Mouse (Mus musculus) limb, embryonic 11.5 days (tissue): ENCODE measurements around the gene Hist1h2aa. TPM values are rescaled to one million over a fixed set of nuclear protein-coding genes. Genes with fewer than 3 reads are reported as not detected.

Experiments used
- ATAC-seq: fragments of 200-750 bp; cut with Nextera tagmentation; 2 replicates; pipeline ENCODE4 v1.8.0; 2017; ENCODE audit warnings: low read depth; ENCODE audit not compliant: insufficient number of reproducible peaks, low FRiP score, low TSS enrichment
- DNase-seq: peaks from one replicate; pipeline ENCODE4 v3.0.0-alpha.2; 2015; ENCODE audit warnings: low spot score
- H3K27ac ChIP-seq: fragments of 300-500 bp; sonication (generic); replicated peaks from 2 replicates; pipeline ENCODE4 v1.5.1; 2014; ENCODE audit warnings: low read depth, mild to moderate bottlenecking, low read length
- H3K27me3 ChIP-seq: fragments of 300-500 bp; sonication (generic); 2 replicates; pipeline ENCODE4 v1.6.1; 2014; ENCODE audit warnings: mild to moderate bottlenecking, low read length, mixed read lengths; ENCODE audit not compliant: control insufficient read depth, insufficient read depth
- H3K36me3 ChIP-seq: fragments of 300-500 bp; sonication (generic); 2 replicates; pipeline ENCODE4 v1.6.1; 2014; ENCODE audit warnings: mild to moderate bottlenecking, low read length, moderate library complexity, mixed read lengths; ENCODE audit not compliant: control insufficient read depth, insufficient read depth
- H3K4me1 ChIP-seq: fragments of 300-500 bp; sonication (generic); 2 replicates; pipeline ENCODE4 v1.6.1; 2014; ENCODE audit warnings: low read length, mixed read lengths; ENCODE audit not compliant: control insufficient read depth, insufficient read depth
- H3K4me2 ChIP-seq: fragments of 300-500 bp; sonication (generic); 2 replicates; pipeline ENCODE4 v1.6.1; 2014; ENCODE audit warnings: low read depth, mild to moderate bottlenecking, moderate library complexity; ENCODE audit not compliant: severe bottlenecking
- H3K4me3 ChIP-seq: fragments of 300-500 bp; sonication (generic); 2 replicates; pipeline ENCODE4 v1.5.1; 2014; ENCODE audit warnings: low read depth, low read length
- H3K9ac ChIP-seq: fragments of 300-500 bp; sonication (generic); 2 replicates; pipeline ENCODE4 v1.6.1; 2014; ENCODE audit warnings: mild to moderate bottlenecking, low read length
- H3K9me3 ChIP-seq: fragments of 300-500 bp; sonication (generic); 2 replicates; pipeline ENCODE4 v1.6.1; 2016; ENCODE audit warnings: low read length; ENCODE audit not compliant: control insufficient read depth
- WGBS: fragments of 180-500 bp; shearing (Covaris S2); extraction: QIAGEN DNeasy Blood & Tissue Kit; methylation state at CpG from one replicate; pipeline ENCODE4 v1.1.7; 2014; 5-methylcytosine and 5-hydroxymethylcytosine counted together
- polyA plus RNA-seq: library from polyadenylated mRNA; unstranded; fragments of >200 nt; fragmentation: Nextera tagmentation; extraction: Ambion mirVana; gene quantifications from 2 replicates; pipeline ENCODE4 v1.2.1, GENCODE M21; 2014

The Hist1h2aa gene
- polyA plus RNA-seq, 1 experiment from 2014 or later = not detected

DNA sequence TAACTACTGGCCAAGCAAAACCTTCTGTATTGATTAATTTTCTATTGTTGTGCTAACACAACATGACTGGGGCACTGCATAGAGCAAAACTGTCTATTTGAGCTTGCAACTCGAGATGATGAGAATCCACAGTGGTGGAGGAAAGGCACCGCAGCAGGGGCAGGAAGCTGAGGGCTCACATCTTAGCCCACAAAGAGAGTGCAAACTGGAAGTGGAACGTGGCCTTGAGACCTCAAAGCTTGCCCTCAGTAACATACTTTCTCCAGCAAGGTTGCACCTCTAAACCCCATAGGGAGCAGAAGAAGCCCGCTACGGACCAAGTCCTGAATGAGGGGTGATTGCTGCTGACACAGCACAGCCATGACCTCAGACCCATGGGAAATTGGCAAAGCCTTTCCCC is 24.1 kb upstream of the Hist1h2aa start:
- Histone ChIP-seq H3K4me1 (no peaks in the 10 kb centered on the region), H3K9ac (no peak overlapping the region), H3K4me2 (no peak overlapping the region), H3K27ac (no peak overlapping the region), H3K4me3 (no peak overlapping the region), H3K27me3 (no peaks in the 10 kb centered on the region), H3K9me3 (no peaks in the 10 kb centered on the region), H3K36me3 (no peaks in the 10 kb centered on the region)
- no peak for ATAC-seq
- no peak for DNase-seq
- 80% methylated on average over 5 of the region's 5 CpGs for WGBS

DNA sequence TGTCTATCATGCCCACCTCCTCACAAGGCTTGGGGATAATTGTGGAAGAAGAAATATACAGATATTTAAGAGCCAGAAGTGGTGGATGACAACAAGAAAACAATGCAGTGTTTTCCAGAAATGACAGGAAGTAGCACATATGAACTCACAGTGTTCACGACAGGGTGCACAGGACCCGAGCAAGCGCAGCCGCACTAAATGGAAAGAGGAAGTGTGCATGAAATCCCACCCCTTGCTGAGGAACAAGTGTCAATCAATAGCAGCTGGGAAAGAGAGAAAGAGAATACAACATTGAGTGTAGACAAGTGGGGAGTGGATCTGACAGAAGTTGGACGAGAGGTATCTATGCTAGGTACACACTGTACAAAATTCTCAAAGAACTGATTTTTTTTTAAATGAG is 22.9 kb upstream of the Hist1h2aa start:
- Histone ChIP-seq H3K27ac (no peak overlapping the region), H3K4me2 (no peak overlapping the region), H3K9me3 (no peaks in the 10 kb centered on the region), H3K4me3 (no peak overlapping the region), H3K4me1 (no peaks in the 10 kb centered on the region), H3K9ac (no peak overlapping the region), H3K27me3 (no peaks in the 10 kb centered on the region), H3K36me3 (no peaks in the 10 kb centered on the region)
- ATAC-seq = no peak
- no peak for DNase-seq
- WGBS = 83% methylated on average over 5 of the region's 5 CpGs

DNA sequence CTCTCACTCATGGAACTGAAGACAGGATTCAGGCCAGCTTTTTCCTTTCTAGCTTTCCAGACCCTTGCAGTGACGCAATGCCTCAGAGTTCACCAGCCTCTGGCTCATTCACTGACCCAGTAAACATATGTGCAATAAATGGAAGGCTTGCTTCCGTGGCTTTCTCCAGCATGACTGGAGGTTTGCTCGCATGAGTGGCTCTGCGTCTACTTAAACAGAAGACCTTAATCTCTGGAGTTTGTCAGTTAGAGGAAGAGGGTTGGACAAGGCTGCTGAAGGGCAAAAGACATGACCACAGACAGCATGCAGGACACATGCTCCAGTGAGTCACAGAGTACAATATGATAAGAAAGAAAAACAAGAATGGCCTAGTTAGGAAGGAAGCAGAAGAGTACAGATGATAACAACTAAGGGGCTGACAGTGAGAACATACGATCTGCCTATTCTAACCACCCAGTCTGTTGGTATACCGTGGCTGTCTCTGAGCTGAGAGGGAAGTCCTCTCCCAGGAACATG is 20.4 kb upstream of the Hist1h2aa start:
- H3K9ac ChIP-seq = no peak overlapping the region
- no peak overlapping the region for H3K27ac ChIP-seq
- H3K4me2 ChIP-seq = no peak overlapping the region
- 62% methylated on average over 6 of the region's 6 CpGs for WGBS
- DNase-seq (no peak), ATAC-seq (no peak)
- H3K36me3 ChIP-seq = no peaks in the 10 kb centered on the region
- H3K27me3 ChIP-seq = no peaks in the 10 kb centered on the region
- H3K9me3 ChIP-seq = no peaks in the 10 kb centered on the region
- H3K4me1 ChIP-seq = no peaks in the 10 kb centered on the region
- no peak overlapping the region for H3K4me3 ChIP-seq

DNA sequence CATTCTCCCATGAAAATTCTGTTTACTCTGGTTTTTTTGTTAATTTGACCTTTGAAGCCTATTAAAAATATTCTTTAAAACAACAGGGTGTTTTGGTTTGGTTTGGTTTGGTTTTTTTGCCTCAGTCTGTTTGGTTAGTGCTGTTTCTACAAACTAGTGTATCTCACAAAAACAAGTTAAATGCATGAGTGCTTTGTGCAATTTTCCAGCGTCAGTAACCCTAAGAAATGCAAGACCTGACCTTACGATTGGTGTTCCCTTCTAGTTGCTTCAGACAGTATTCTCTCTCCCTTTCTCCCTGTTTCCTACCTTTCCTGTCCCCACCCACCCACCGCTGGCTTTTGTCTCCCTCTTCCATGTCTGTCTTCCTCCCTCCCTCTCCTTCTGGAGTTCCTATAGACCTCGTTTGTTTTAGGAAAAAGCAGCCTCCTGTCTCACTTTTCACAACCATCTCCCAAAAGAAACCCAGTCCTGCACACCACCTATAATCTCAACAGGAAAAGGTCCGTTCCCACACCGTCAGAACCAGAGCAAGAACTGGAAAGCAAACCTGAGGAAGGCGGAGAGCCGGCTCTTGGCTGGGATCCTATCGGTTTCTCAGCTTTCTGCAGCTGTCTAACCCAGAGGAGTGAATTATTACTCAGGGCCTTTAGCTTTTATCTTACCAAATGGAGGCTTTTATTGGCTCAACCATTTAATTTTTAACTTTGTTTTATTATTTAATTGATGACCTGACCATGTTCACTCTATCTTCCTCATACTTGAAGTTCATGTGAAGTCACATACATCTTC is 19.7 kb upstream of the Hist1h2aa start, which contains the start of gene Slc17a4:
Gene Slc17a4 (minus strand): TSS at position 634 of the 792 bp plus-strand sequence.
- no peaks in the 10 kb centered on the region for H3K9me3 ChIP-seq
- H3K27ac ChIP-seq = no peak within 1 kb of the TSS
- DNase-seq = no peak
- H3K4me1 ChIP-seq = no peaks in the 10 kb centered on the region
- no peak for ATAC-seq
- H3K4me2 ChIP-seq = no peak within 1 kb of the TSS
- WGBS = 73% methylated on average over 9 of the region's 9 CpGs
- H3K9ac ChIP-seq = no peak within 1 kb of the TSS
- H3K27me3 ChIP-seq = no peaks in the 10 kb centered on the region
- no peaks in the 10 kb centered on the region for H3K36me3 ChIP-seq
- no peak within 1 kb of the TSS for H3K4me3 ChIP-seq

DNA sequence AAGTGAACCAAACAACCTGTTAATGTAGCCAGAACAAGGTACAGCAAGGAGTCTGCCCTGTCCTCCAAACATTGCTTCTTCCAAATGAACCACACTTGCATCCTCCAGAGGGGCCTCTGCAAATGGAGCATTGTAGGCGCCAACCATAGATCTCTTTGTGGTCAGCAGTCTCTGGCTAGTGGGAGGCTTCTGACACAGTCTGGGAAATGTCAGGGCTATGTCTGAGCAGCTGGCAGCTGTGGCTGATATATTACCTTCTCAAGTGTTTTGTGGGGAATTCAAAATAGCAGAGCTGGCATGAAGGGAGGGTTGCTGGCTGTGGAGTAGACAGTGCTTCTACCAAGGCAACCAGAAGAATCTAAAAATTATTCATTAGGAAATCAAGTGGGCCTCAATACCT is 18.1 kb upstream of the Hist1h2aa start:
- ATAC-seq (no peak), DNase-seq (no peak)
- no peaks in the 10 kb centered on the region for H3K4me1 ChIP-seq
- H3K36me3 ChIP-seq = no peaks in the 10 kb centered on the region
- H3K27ac ChIP-seq = no peak overlapping the region
- no peaks in the 10 kb centered on the region for H3K27me3 ChIP-seq
- no peak overlapping the region for H3K4me2 ChIP-seq
- no peak overlapping the region for H3K9ac ChIP-seq
- no peak overlapping the region for H3K4me3 ChIP-seq
- 66% methylated on average over 1 of the region's 1 CpGs for WGBS
- no peaks in the 10 kb centered on the region for H3K9me3 ChIP-seq

DNA sequence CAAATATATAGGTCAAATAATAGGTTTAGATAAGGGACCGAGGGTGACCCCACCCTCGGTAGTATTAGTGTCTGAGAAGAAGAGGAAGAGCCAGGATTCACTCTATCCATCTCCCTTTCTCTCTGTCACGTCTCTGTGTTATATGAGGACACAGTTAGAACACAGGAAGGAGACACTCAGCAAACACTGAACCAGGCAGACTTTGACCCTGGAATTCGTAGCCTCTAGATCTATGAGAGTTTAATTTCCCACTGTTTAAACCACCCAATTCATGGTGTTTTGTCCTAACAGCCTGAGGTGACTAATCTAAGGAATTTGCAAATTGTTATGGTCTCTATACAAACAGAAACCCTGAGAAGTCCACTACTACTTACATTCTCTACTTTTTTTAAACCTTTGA is 16.6 kb upstream of the Hist1h2aa start:
- Histone ChIP-seq H3K4me3 (no peak overlapping the region), H3K9ac (no peak overlapping the region), H3K9me3 (no peaks in the 10 kb centered on the region), H3K4me1 (no peaks in the 10 kb centered on the region), H3K27me3 (no peaks in the 10 kb centered on the region), H3K27ac (no peak overlapping the region), H3K4me2 (no peak overlapping the region), H3K36me3 (no peaks in the 10 kb centered on the region)
- ATAC-seq = no peak
- no peak for DNase-seq
- 81% methylated on average over 4 of the region's 4 CpGs for WGBS

DNA sequence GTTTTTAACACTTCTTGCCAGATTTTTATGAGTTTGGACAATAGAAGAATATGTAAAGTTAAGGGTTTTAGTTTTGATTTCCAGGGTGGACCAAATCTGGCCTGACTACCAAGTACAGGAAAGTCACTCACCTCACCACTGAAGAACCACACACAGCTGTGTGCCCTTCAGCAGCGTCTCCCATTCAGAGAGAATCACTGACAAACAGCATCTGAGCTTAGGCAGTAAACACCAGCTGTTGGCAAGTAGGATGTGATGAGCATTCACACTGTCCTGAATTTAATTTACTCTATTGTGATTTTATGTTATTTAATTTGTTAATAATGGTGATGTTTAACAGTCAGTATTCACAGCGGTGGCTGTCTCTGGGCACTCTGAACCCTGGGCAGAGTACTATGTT is 8.5 kb upstream of the Hist1h2aa start:
- DNase-seq = no peak
- Histone ChIP-seq H3K27me3 (no peaks in the 10 kb centered on the region), H3K4me1 (no peaks in the 10 kb centered on the region), H3K36me3 (no peaks in the 10 kb centered on the region), H3K4me2 (no peak overlapping the region), H3K27ac (no peak overlapping the region), H3K9me3 (no peaks in the 10 kb centered on the region), H3K4me3 (no peak overlapping the region), H3K9ac (no peak overlapping the region)
- no peak for ATAC-seq
- WGBS = 79% methylated on average over 2 of the region's 2 CpGs

DNA sequence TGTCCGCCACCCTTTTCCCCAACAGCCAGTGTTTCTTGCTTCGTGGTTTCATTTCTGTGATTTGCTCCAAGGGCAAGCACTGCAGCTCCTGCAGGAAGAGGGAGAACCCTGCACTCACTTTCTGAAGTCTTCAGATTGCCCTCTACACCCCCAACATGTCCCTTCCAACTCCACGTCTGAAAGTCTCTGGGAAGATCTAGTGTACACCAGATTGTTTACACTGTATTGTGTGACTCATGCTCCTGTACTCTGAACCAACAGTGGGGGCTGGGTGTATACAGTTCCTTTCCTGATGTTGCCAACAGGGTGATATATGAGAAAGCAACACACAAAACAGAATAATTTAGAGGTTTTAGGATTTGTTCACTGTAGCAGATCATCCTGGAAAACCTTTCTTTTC is 5.6 kb upstream of the Hist1h2aa start:
- no peak overlapping the region for H3K4me2 ChIP-seq
- H3K36me3 ChIP-seq = no peaks in the 10 kb centered on the region
- no peak overlapping the region for H3K4me3 ChIP-seq
- H3K9me3 ChIP-seq = no peaks in the 10 kb centered on the region
- 65% methylated on average over 3 of the region's 3 CpGs for WGBS
- no peak overlapping the region for H3K27ac ChIP-seq
- H3K27me3 ChIP-seq = no peaks in the 10 kb centered on the region
- DNase-seq (no peak), ATAC-seq (no peak)
- no peaks in the 10 kb centered on the region for H3K4me1 ChIP-seq
- H3K9ac ChIP-seq = no peak overlapping the region
